Mouse (Mus musculus): Measurements from ENCODE around the gene Astn2.

- no peak for TF ChIP-seq CTCF (IDR thresholded peaks at IDR 0.05; ENCODE audit: low read depth, low read length)
- TF ChIP-seq POLR2A (IDR thresholded peaks at IDR 0.05; ENCODE audit: borderline replicate concordance, low read depth, low read length) = no peak
These were observed 564.8 kb downstream of the Astn2 start for GRCm38 (mm10) chr4:65839550-65840000.
